Mouse (Mus musculus) erythroblast, embryonic 14.5 days (primary cell): ENCODE results near the gene Nexn. TPM values are rescaled to one million over a fixed set of nuclear protein-coding genes. Genes with fewer than 3 reads are reported as not detected.
A peak's percentile ranks its signal among the peaks of the same experiment; 100 is the strongest.
"Not testable (repeated sequence)": the region's sequence is repeated elsewhere in the genome, so short reads cannot be mapped to it uniquely, and the experiment has no call there.

Experiments
- H3K27me3 ChIP-seq: 2 replicates; pipeline ENCODE4 v1.6.1; 2012; ENCODE audit warnings: inconsistent platforms; ENCODE audit not compliant: control insufficient read depth
- H3K36me3 ChIP-seq: 2 replicates; pipeline ENCODE4 v1.6.1; 2012; ENCODE audit warnings: mild to moderate bottlenecking, inconsistent platforms; ENCODE audit not compliant: control insufficient read depth
- H3K4me1 ChIP-seq: 2 replicates; pipeline ENCODE4 v1.6.1; 2012; ENCODE audit warnings: inconsistent platforms; ENCODE audit not compliant: control insufficient read depth
- H3K4me3 ChIP-seq: replicated peaks from 2 replicates; pipeline ENCODE3; 2012; ENCODE audit warnings: moderate library complexity, mild to moderate bottlenecking, inconsistent platforms
- H3K9me3 ChIP-seq: 2 replicates; pipeline ENCODE4 v1.6.1; 2012; ENCODE audit warnings: low read length, inconsistent platforms, mixed read lengths; ENCODE audit not compliant: control insufficient read depth
- GATA1 ChIP-seq: IDR thresholded peaks from 2 replicates; pipeline ENCODE4 v1.6.1; 2012; ENCODE audit warnings: low read length, inconsistent platforms, mixed read lengths
- TAL1 ChIP-seq: IDR thresholded peaks from 3 replicates; pipeline ENCODE4 v1.6.1; 2012; ENCODE audit warnings: low read length, inconsistent platforms, mixed read lengths
- polyA plus RNA-seq: library from polyadenylated mRNA; stranded (reverse); fragments of >175 nt; gene quantifications from 2 replicates; pipeline ENCODE4 v1.2.3, GENCODE M21; 2012

Gene Nexn
- polyA plus RNA-seq, 1 experiment: not detected

- Histone ChIP-seq H3K27me3 (peaks cover 28% of the 10 kb centered on the region), H3K9me3 (no peaks in the 10 kb centered on the region), H3K4me3 (no peak overlapping the region), H3K4me1 (no peaks in the 10 kb centered on the region; the same call in 1 of the 2 replicates), H3K36me3 (peaks cover 4% of the 10 kb centered on the region)
- no peak for TF ChIP-seq TAL1
- TF ChIP-seq GATA1: no peak
Measured at GRCm38 (mm10) chr3:152271071-152271710, 5.0 kb upstream of the Nexn start.

DNA sequence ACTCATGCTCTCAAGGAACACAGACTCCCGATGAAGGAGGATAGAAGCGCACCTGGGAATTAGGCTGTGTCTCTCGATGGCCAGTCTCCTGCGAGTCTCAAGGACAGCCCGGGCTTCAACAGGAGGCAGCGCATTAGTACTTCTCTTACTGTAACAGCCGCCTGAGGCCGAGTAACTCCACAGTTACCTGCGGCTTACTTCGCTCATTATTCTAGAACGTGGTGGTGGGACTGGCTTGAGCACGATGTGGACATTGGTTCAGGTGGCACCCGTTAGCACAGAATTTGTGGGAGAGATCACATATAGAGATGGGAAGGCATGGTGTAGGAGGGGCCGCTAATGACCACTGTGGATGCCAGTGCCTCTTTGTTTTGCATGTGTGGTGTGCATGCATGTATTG is 1.9 kb upstream of the Nexn start:
- H3K4me3 ChIP-seq: no peak overlapping the region
- TF ChIP-seq GATA1 (no peak), TAL1 (no peak)
- peaks cover 13% of the 10 kb centered on the region for H3K4me1 ChIP-seq
- no peaks in the 10 kb centered on the region for H3K9me3 ChIP-seq
- peaks cover 59% of the 10 kb centered on the region for H3K27me3 ChIP-seq
- H3K36me3 ChIP-seq: no peaks in the 10 kb centered on the region

DNA sequence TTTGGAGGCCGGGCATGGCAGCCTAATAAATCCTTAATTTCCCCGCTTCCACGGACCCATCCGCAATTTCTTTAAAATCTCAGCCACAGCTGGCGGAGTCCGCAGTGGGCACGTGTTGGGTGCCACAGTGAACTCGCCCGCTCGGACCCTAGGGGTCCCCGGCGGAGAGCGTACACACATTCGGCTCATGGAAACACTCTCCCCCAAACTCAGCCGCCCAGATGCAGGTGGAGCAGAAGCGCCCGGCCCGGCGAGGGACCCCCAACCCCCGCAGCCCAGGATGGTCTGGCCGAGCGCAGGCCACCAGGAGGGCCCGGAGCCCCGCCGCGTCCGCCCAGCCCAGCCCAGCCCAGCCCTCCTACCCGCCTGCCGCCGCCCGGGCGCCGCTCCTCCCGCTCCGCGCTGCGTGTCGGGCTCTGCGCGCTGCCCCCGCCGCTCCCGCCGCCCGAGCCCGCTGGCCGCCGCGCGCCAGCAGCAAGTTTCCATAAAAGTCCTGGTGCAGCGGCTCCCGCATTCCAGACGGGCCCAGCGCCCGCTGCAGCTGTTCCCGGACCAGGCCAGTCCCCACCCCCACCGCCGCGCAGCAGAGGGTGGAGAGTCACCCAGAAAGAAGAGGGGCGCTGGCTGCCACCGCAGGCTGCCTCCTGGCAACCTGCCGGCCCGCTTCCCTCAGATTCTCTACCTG is 657 bp downstream of the Nexn start:
- H3K27me3 ChIP-seq: peaks cover 84% of the 10 kb centered on the region

GRCm38 (mm10) chr3:152264830-152265229 is 1.3 kb downstream of the Nexn start:
- Histone ChIP-seq H3K27me3 (peaks cover 90% of the 10 kb centered on the region), H3K36me3 (no peaks in the 10 kb centered on the region), H3K4me3 (no peak overlapping the region), H3K4me1 (peaks cover 21% of the 10 kb centered on the region), H3K9me3 (no peaks in the 10 kb centered on the region)
- TF ChIP-seq GATA1 (no peak), TAL1 (no peak)

More for the DNA sequence above, 657 bp downstream of the Nexn start:
- Histone ChIP-seq H3K4me3 (peak overlapping the region; percentile 46), H3K4me1 (peaks cover 21% of the 10 kb centered on the region), H3K9me3 (no peaks in the 10 kb centered on the region), H3K36me3 (no peaks in the 10 kb centered on the region)
- no peak for TF ChIP-seq GATA1
- TF ChIP-seq TAL1: no peak

DNA sequence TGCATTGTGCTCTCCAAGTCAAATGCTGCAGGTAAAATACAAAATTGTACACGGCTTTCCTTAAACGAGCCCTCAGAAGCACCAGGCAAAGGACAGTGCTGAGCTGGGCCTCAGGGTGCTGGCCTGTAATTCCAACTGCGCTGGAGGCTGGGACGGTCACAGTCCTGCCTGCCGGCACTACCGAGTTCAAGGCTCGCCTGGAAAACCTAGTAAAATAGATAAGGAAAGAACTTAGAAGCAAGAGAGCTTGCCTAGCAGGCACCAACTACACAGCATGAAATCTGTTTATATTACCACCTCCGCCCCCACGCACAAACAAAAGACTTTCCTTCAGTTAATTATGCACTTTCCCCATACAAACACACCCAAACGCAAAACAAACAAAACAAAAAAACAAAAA is 1.8 kb downstream of the Nexn start:
- Histone ChIP-seq H3K27me3 (peaks cover 94% of the 10 kb centered on the region), H3K36me3 (no peaks in the 10 kb centered on the region), H3K4me1 (peaks cover 21% of the 10 kb centered on the region), H3K9me3 (no peaks in the 10 kb centered on the region), H3K4me3 (no peak overlapping the region)
- TF ChIP-seq GATA1 (no peak), TAL1 (no peak)

- no peak overlapping the region for H3K4me3 ChIP-seq
- peaks cover 21% of the 10 kb centered on the region for H3K4me1 ChIP-seq
- TF ChIP-seq TAL1 (no peak), GATA1 (no peak)
- H3K9me3 ChIP-seq: no peaks in the 10 kb centered on the region
- H3K36me3 ChIP-seq: no peaks in the 10 kb centered on the region
- peaks cover 75% of the 10 kb centered on the region for H3K27me3 ChIP-seq
Measured at GRCm38 (mm10) chr3:152261948-152262347, 4.2 kb downstream of the Nexn start.

GRCm38 (mm10) chr3:152261436-152261835 is 4.7 kb downstream of the Nexn start:
- Histone ChIP-seq H3K9me3 (no peaks in the 10 kb centered on the region), H3K4me1 (peaks cover 21% of the 10 kb centered on the region), H3K36me3 (no peaks in the 10 kb centered on the region), H3K4me3 (no peak overlapping the region), H3K27me3 (peaks cover 70% of the 10 kb centered on the region)
- TF ChIP-seq GATA1: no peak
- TF ChIP-seq TAL1: no peak

DNA sequence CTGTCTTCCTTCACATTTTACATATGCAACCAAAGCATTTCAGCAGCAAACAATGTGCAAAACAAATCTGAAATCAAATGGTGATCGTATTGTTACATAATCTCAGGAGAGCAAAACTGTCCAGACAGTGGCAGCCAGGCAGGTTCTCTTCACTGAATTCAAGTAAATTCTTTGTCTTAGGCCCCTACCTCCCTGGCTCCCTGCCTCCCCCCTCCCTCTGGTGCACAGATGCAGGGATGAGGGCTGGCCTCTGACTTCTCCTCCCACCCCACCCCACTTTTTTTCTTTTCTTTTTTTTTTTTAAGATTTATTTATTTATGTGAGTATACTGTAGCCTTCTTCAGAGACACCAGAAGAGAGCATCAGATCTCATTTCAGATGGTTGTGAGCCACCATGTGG is 5.8 kb downstream of the Nexn start:
- Histone ChIP-seq H3K4me1 (peaks cover 13% of the 10 kb centered on the region), H3K27me3 (peaks cover 60% of the 10 kb centered on the region), H3K4me3 (no peak overlapping the region), H3K9me3 (no peaks in the 10 kb centered on the region), H3K36me3 (no peaks in the 10 kb centered on the region)
- TF ChIP-seq GATA1: no peak
- no peak for TF ChIP-seq TAL1

DNA sequence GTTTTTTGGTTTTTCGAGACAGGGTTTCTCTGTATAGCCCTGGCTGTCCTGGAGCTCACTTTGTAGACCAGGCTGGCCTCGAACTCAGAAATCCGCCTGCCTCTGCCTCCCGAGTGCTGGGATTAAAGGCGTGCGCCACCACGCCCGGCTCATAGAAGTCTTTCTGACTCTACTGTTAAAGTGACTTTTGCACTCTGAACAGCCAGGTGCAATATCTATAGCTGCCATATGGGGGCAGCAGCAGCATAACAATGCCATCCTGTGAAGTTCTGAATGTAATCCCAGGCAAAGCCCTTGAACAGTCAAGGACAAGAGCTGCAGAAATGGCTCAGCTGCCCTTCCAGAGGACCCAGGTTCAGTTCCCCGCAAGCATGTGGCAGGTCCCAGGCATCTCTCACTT is 6.7 kb downstream of the Nexn start:
- peaks cover 50% of the 10 kb centered on the region for H3K27me3 ChIP-seq
- not testable (repeated sequence) for H3K4me1 ChIP-seq, H3K4me3 ChIP-seq, H3K36me3 ChIP-seq, H3K9me3 ChIP-seq

GRCm38 (mm10) chr3:152257528-152257927 is 8.6 kb downstream of the Nexn start:
- peaks cover 31% of the 10 kb centered on the region for H3K27me3 ChIP-seq
- no peaks in the 10 kb centered on the region for H3K9me3 ChIP-seq
- peaks cover 8% of the 10 kb centered on the region for H3K4me1 ChIP-seq
- H3K4me3 ChIP-seq: no peak overlapping the region
- TF ChIP-seq GATA1 (no peak), TAL1 (no peak)
- H3K36me3 ChIP-seq: no peaks in the 10 kb centered on the region
